Mouse (Mus musculus) heart, embryonic 11.5 days (tissue): ENCODE data around the gene Nt5dc2. TPM values are rescaled to one million over a fixed set of nuclear protein-coding genes. Genes with fewer than 3 reads are reported as not detected.
A peak's percentile ranks its signal among the peaks of the same experiment; 100 is the strongest.

Experiments used
- ATAC-seq: fragments of 200-750 bp; cut with Nextera tagmentation; replicated peaks from 2 replicates; pipeline ENCODE4 v1.8.0; 2017; ENCODE audit warnings: moderate library complexity; ENCODE audit not compliant: insufficient number of reproducible peaks, low FRiP score, low TSS enrichment
- H3K27ac ChIP-seq: fragments of 300-500 bp; sonication (generic); 2 replicates; pipeline ENCODE4 v1.5.1; 2014; ENCODE audit warnings: mild to moderate bottlenecking, low read depth, low read length
- H3K27me3 ChIP-seq: fragments of 300-500 bp; sonication (generic); 2 replicates; pipeline ENCODE4 v1.6.1; 2014; ENCODE audit warnings: mild to moderate bottlenecking, low read length, mixed read lengths; ENCODE audit not compliant: control insufficient read depth, insufficient read depth
- H3K36me3 ChIP-seq: fragments of 300-500 bp; sonication (generic); 2 replicates; pipeline ENCODE4 v1.6.1; 2014; ENCODE audit warnings: mild to moderate bottlenecking, low read length, moderate library complexity, mixed read lengths; ENCODE audit not compliant: control insufficient read depth, insufficient read depth
- H3K4me1 ChIP-seq: fragments of 300-500 bp; sonication (generic); 2 replicates; pipeline ENCODE4 v1.6.1; 2014; ENCODE audit warnings: low read length; ENCODE audit not compliant: control insufficient read depth, insufficient read depth
- H3K4me2 ChIP-seq: fragments of 300-500 bp; sonication (generic); 2 replicates; pipeline ENCODE4 v1.6.1; 2014; ENCODE audit warnings: mild to moderate bottlenecking, moderate library complexity
- H3K4me3 ChIP-seq: fragments of 300-500 bp; sonication (generic); 2 replicates; pipeline ENCODE4 v1.5.1; 2014; ENCODE audit warnings: low read depth, low read length
- H3K9ac ChIP-seq: fragments of 300-500 bp; sonication (generic); 2 replicates; pipeline ENCODE4 v1.6.1; 2014; ENCODE audit warnings: mild to moderate bottlenecking, low read depth, low read length, moderate library complexity
- H3K9me3 ChIP-seq: fragments of 300-500 bp; sonication (generic); replicated peaks from 2 replicates; pipeline ENCODE4 v1.6.1; 2016; ENCODE audit warnings: low read length; ENCODE audit not compliant: control insufficient read depth
- WGBS: fragments of 180-500 bp; shearing (Covaris S2); extraction: QIAGEN DNeasy Blood & Tissue Kit; methylation state at CpG from one replicate; pipeline ENCODE4 v1.1.7; 2014; ENCODE audit not compliant: insufficient replicate concordance; 5-methylcytosine and 5-hydroxymethylcytosine counted together
- polyA plus RNA-seq: library from polyadenylated mRNA; unstranded; fragments of >200 nt; fragmentation: Nextera tagmentation; extraction: Ambion mirVana; gene quantifications from 2 replicates; pipeline ENCODE4 v1.2.1, GENCODE M21; 2014

Gene Nt5dc2
- polyA plus RNA-seq, 1 experiment from 2014 or later: 344 TPM

DNA sequence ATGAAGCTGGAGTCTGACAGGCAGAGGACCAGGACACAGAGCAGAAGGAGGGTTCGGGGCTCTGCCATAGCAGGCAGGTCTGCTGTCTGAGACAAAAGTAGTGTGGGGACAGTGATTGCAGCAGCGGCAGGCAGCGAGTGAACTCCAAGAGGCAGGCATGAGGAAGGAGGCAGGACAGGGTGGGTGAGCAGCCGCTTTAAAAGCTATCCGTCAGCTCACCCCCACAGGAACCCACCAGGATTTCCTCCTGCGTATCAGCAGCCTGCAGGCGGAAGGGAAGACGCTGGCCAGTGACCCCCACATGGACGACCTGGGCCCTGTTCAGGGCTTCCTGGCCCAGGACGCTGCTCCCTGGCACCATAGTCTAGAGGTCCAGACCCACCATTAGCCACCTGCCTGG lies 37.6 kb downstream of the Nt5dc2 start, which contains the start of gene Stab1:
Stab1 (minus strand) TSS at position 217 of the 400 bp plus-strand sequence.
- peak within 1 kb of the TSS; percentile 52 for H3K27ac ChIP-seq
- H3K9me3 ChIP-seq: no peaks in the 10 kb centered on the region
- 31% methylated on average over 10 of the region's 10 CpGs for WGBS
- ATAC-seq: no peak; the same call in 1 of the 2 replicates
- H3K4me1 ChIP-seq: peaks cover 24% of the 10 kb centered on the region
- H3K4me3 ChIP-seq: peak within 1 kb of the TSS; percentile 40
- H3K9ac ChIP-seq: peak within 1 kb of the TSS; percentile 60
- peak within 1 kb of the TSS; percentile 58 for H3K4me2 ChIP-seq
- H3K27me3 ChIP-seq: no peaks in the 10 kb centered on the region
- peaks cover 33% of the 10 kb centered on the region for H3K36me3 ChIP-seq

- Histone ChIP-seq H3K36me3 (peaks cover 43% of the 10 kb centered on the region), H3K27ac (peak overlapping the region; percentile 8; the same call in 1 of the 2 replicates), H3K27me3 (no peaks in the 10 kb centered on the region), H3K9ac (no peak overlapping the region), H3K4me1 (peaks cover 17% of the 10 kb centered on the region), H3K4me3 (no peak overlapping the region), H3K4me2 (no peak overlapping the region), H3K9me3 (no peaks in the 10 kb centered on the region)
- WGBS: 61% methylated on average over 6 of the region's 6 CpGs
- ATAC-seq: no peak
Observed at GRCm38 (mm10) chr14:31169508-31169907, 38.7 kb downstream of the Nt5dc2 start.

DNA sequence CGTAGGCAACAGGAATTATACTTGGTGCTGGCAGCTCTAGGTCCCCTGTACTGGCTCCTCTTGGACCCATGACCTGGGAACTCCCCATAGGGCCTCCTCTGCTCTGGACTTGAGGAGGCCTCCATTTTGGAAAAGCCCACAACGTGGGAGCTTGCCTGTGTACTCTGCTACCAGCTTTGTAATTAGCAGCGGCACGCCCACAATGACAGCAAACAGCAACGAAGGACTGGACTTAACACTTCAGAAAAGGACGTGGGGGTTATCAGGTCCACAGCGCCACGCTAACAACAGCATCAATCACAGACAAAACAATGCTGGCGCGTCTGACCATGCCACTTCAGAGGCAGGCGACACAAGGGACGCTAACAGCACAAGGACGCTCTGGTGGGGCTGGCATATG lies 40.1 kb downstream of the Nt5dc2 start:
- H3K4me3 ChIP-seq: no peak overlapping the region
- no peaks in the 10 kb centered on the region for H3K9me3 ChIP-seq
- WGBS: 77% methylated on average over 13 of the region's 13 CpGs
- ATAC-seq: no peak
- H3K36me3 ChIP-seq: peaks cover 56% of the 10 kb centered on the region
- H3K27ac ChIP-seq: no peak overlapping the region
- H3K9ac ChIP-seq: no peak overlapping the region
- peaks cover 14% of the 10 kb centered on the region for H3K4me1 ChIP-seq
- H3K4me2 ChIP-seq: no peak overlapping the region
- H3K27me3 ChIP-seq: no peaks in the 10 kb centered on the region

DNA sequence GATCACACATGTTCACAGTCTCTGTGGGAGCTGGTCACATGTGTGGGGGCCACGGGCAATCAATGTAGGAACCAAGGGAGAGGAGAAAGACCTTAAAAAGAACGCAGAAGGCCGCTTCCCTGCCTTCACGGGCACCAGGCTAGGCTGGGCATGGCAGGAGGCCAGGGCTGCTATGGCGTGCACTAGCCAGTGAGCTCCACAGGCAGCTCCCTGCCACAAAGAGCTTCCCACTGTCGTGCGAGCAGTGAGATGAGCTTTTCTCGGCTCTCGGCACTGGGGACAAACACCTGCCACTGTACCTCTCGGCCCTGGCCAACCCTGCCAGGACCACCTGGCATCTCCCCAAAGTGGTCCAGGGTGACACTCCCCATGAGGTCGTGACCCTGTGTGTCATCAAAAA lies 40.5 kb downstream of the Nt5dc2 start:
- Histone ChIP-seq H3K27ac (no peak overlapping the region), H3K4me2 (no peak overlapping the region), H3K27me3 (no peaks in the 10 kb centered on the region), H3K36me3 (peaks cover 60% of the 10 kb centered on the region), H3K4me1 (peaks cover 10% of the 10 kb centered on the region; the same call in 1 of the 2 replicates), H3K9ac (no peak overlapping the region), H3K4me3 (no peak overlapping the region), H3K9me3 (no peaks in the 10 kb centered on the region)
- ATAC-seq: no peak
- 86% methylated on average over 11 of the region's 11 CpGs for WGBS

DNA sequence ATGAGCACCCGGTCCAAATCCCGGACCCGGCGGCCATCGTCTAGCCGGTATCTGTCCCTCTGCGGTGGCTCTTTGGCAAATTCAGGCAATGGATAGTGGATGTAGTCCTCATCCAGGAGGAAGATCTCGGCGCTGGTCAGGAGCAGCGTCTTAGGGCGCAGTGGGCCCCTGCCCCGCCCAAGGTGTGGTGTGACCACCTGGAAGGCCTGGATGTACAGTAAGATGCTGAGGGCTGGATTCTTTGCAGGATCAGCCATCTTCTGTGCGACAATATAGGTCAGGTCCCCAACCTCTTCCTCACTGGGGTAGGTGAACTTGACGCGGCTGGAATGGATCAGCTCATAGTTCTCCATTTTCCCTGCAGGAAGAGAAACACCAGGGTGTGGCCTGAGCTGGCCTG lies 41.0 kb downstream of the Nt5dc2 start:
- Histone ChIP-seq H3K9me3 (no peaks in the 10 kb centered on the region), H3K4me1 (peaks cover 8% of the 10 kb centered on the region; the same call in 1 of the 2 replicates), H3K9ac (no peak overlapping the region), H3K27ac (no peak overlapping the region), H3K36me3 (peaks cover 64% of the 10 kb centered on the region), H3K4me2 (no peak overlapping the region), H3K27me3 (no peaks in the 10 kb centered on the region), H3K4me3 (no peak overlapping the region)
- WGBS: 95% methylated on average over 15 of the region's 15 CpGs
- ATAC-seq: no peak

DNA sequence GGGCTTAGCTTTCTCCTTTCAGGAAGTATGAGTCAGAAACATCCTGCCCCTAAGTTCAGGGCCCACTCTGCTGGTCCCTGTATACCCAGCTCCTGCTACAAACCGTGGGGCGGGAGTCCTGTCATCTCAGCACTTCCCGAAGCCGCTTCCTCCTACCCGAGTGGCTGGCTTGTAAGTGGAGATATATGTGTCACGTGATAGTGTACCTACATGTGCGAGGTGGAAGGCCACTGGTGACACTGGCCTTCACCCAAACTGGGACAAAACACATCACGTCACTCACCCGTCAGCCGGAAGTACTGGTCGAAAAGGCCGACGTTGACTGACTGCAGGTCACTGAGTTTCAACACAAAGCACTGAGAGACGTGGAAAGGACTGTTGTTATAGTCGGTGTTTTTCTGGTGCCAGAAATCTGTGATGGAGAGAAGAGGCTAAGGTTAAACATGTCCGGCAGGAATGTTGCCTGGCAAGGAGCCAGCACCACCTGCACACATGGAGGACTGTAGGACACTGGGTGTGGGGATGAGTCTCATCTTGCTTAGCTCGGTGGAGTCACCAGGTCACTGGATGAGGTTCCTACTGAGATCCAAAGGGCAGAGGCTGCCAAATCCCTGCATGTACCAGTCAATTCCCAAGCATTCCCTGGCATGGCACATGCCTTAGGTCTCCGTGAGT lies 42.1 kb downstream of the Nt5dc2 start:
- Histone ChIP-seq H3K36me3 (peaks cover 75% of the 10 kb centered on the region), H3K4me3 (no peak overlapping the region), H3K9ac (no peak overlapping the region), H3K27me3 (no peaks in the 10 kb centered on the region), H3K4me1 (peaks cover 7% of the 10 kb centered on the region; the same call in 1 of the 2 replicates), H3K4me2 (no peak overlapping the region), H3K9me3 (no peaks in the 10 kb centered on the region), H3K27ac (no peak overlapping the region)
- no peak; the same call in 1 of the 2 replicates for ATAC-seq
- WGBS: 68% methylated on average over 18 of the region's 18 CpGs

- Histone ChIP-seq H3K27me3 (no peaks in the 10 kb centered on the region), H3K36me3 (peaks cover 75% of the 10 kb centered on the region), H3K9me3 (no peaks in the 10 kb centered on the region), H3K4me2 (no peak overlapping the region), H3K27ac (no peak overlapping the region), H3K9ac (no peak overlapping the region; the same call in 1 of the 2 replicates), H3K4me1 (peaks cover 7% of the 10 kb centered on the region; the same call in 1 of the 2 replicates), H3K4me3 (no peak overlapping the region)
- no peak for ATAC-seq
- 83% methylated on average over 7 of the region's 7 CpGs for WGBS
Observed at GRCm38 (mm10) chr14:31173537-31173936, 42.7 kb downstream of the Nt5dc2 start.

DNA sequence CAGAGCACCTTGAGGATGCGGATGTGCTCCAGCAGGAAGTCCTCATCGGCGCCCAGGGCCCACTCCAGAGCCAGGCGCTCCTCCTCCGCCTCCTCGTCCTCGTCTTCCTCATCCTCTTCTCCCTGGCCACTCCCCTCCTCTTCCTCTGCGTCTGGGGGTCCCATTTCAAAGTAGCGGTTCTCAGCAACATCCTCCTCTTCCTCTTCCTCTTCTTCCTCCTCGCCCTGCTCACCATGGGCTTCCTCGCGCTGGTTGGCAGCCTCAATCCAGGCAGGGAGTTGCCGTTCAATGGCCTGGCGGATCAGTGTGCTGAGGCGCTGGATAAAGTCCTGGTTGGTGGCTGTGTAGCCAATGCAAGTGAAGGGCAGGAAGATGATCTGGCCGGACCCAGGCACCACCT lies 46.4 kb downstream of the Nt5dc2 start:
- 90% methylated on average over 16 of the region's 16 CpGs for WGBS
- H3K9ac ChIP-seq: no peak overlapping the region

DNA sequence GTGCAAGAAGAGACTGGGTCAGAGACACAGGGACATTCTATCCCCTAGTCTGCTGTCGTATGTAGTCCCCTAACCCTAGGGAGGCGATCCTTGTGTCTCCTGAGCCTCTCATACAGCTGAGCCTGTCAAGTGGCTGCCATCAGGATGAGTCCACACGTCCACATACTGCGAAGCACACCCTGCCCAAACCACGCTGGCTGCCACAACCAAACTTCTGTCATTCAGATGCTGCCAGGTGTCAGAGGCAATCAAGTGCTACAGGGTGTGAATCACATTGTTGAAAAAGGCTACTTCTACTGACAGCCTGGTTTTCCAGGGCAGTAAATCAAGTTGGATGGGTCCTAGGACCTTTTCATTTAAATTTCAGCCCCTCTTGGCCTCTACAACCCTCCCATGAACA lies 46.9 kb downstream of the Nt5dc2 start:
- ATAC-seq: no peak
- H3K9ac ChIP-seq: no peak overlapping the region
- no peak overlapping the region for H3K27ac ChIP-seq
- peaks cover 84% of the 10 kb centered on the region for H3K36me3 ChIP-seq
- 91% methylated on average over 5 of the region's 5 CpGs for WGBS
- H3K27me3 ChIP-seq: no peaks in the 10 kb centered on the region
- H3K4me2 ChIP-seq: no peak overlapping the region
- H3K4me3 ChIP-seq: no peak overlapping the region
- H3K4me1 ChIP-seq: peaks cover 3% of the 10 kb centered on the region; the same call in 1 of the 2 replicates
- no peaks in the 10 kb centered on the region for H3K9me3 ChIP-seq

More for the DNA sequence above, 46.4 kb downstream of the Nt5dc2 start:
- peaks cover 2% of the 10 kb centered on the region; the same call in 1 of the 2 replicates for H3K4me1 ChIP-seq
- H3K27me3 ChIP-seq: no peaks in the 10 kb centered on the region
- H3K27ac ChIP-seq: no peak overlapping the region
- H3K4me3 ChIP-seq: no peak overlapping the region
- ATAC-seq: no peak
- no peak overlapping the region for H3K4me2 ChIP-seq
- no peaks in the 10 kb centered on the region for H3K9me3 ChIP-seq
- peaks cover 86% of the 10 kb centered on the region for H3K36me3 ChIP-seq
